Mouse (Mus musculus) urinary bladder, postnatal 4 days (tissue): ENCODE results near the gene Micu1.
"Not testable (repeated sequence)": the region's sequence is repeated elsewhere in the genome, so short reads cannot be mapped to it uniquely, and the experiment has no call there.

ENCODE experiments used
- DNase-seq, 2 experiments: peaks; one replicate each; pipeline ENCODE4 v3.0.0; 2021 to 2022; ENCODE audit warnings: low spot score in 2 of 2

Micu1 gene

GRCm38 (mm10) chr10:59848953-59849352 is 146.7 kb downstream of the Micu1 start:
- DNase-seq, result no peak

GRCm38 (mm10) chr10:59849371-59849770 is 147.1 kb downstream of the Micu1 start:
- no peak for DNase-seq

DNA sequence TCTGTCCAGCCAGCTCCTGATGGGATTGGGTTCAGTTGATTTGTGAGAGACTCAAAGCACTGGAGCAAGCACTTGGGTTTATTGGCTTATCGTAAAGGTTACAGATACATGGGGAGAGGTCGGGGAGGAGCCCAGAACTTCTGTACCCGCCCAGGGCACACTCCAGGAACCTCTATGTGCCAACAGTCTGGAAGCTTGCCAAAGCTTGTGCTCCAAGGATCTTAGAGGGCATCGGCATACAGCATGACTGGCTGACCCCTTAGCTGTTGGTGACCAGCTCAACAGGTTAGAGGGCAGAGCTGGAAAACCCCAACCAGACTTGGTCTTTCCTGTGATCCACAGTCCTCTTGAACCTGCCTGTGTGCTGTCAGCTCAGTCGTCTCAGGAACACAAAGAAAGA is 154.9 kb downstream of the Micu1 start:
- DNase-seq, result no peak

DNA sequence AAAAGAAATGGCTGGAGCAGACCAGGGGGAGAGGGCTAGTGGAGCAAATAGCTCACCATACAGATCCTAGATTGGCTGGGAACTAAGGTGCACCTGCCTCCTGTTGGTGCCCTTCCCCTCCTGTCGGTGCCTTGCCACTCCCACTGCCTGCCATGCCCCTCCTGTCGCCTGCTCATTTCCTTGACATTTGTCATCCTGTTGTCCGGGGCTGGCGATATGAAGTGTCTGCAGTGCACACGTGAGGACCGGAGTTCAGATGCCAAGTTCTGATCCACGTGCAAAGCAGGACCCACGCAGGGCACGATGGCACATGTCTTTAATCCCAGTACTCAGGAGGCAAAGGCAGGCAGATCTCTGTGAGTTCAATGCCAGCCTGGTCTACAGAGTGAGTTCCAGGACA is 158.4 kb downstream of the Micu1 start:
- no peak for DNase-seq

GRCm38 (mm10) chr10:59861201-59861600 is 158.9 kb downstream of the Micu1 start:
- no peak for DNase-seq

DNA sequence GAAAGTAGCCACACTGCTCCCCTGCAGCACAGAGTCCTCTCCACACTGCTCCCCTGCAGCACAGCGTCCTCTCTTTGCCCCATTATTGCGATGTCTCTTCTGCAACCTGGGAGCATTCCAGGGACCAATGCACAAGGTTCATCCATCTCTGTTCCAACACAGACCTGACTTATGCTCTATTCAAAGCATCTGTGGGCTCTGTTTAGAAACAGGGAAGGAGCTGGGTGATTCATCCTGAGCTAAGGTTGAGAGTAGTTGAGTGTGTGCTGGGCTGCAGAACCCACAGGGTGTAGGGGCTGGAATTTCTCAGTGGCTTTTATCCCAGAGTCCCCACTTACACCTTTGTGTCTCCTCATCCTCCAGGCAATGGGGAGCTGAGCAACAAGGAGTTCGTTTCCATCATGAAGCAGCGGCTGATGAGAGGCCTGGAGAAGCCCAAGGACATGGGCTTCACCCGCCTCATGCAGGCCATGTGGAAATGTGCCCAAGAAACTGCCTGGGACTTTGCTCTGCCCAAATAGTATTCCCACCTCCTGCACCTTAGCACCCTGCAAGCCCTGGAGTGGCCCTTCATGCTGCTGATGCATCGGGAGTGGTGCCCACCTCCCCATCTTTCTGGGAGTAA is 160.7 kb downstream of the Micu1 start:
- DNase-seq, result no peak

DNA sequence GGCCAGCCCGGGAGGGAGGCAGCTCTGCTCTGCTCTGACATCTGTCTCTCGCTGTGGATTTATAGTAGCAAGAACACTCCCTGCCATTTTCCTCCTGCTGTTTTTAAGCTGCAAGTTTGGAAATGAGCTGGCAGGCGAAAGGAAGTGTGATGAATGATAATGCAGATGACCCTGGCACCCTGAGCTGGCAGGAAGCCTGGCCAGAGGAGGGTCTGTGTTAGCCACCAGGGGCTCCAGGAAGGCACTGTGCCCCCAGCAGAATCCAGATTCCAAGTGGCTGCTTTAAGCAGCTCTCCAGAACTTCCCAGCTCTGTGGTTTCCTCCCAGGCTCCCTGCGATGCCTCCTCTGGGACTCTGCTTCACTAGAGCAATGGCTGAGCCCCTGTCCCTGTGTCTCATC is 161.3 kb downstream of the Micu1 start:
- DNase-seq, result no peak

- no peak for DNase-seq
Measured at GRCm38 (mm10) chr10:59864232-59864875, 162.1 kb downstream of the Micu1 start.

DNA sequence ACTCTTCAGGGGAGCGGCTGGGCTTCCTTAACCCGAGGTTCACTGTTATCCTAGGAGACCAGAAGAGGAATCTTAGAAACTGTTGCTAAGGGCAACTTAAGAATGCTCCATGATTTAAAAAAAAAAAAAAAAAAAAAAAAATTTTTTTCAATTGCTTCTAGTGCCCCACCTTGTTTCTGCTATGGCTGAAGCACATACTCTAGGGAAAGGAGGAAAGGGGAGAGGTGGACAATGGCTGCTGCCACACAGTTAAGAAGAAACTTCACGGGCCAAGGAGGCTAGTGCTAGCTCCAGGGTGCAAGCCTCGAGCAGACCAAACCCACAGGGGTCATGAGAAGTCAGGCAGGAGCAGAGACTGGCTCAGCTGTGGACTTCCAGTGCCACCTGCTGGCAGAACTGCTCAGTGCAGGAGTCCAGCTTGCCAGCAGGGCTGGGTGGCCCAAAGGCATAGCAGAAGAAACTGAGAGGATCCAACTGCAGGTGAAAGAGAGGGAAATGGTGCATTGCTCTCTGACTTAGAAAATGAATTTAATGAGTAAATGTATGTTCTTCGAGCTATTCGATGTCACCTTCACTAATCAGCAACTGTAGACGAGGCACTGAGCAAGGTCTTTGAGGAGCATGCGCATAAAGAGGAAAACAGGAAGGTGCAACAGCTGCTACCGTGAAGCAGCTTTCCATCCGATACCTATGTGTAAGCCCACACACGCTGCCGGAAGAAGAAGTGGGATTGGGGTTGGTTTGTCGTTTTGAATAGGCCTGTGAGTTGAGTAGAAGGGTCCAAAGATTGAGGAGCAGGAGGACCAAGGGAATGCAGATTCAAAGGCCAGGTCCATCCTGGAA is 162.8 kb downstream of the Micu1 start:
- peak; percentile 76 to 89 for DNase-seq

GRCm38 (mm10) chr10:59868266-59868665 is 166.0 kb downstream of the Micu1 start:
- no peak for DNase-seq

- DNase-seq, result no peak
Measured at GRCm38 (mm10) chr10:59870038-59870437, 167.8 kb downstream of the Micu1 start.

DNA sequence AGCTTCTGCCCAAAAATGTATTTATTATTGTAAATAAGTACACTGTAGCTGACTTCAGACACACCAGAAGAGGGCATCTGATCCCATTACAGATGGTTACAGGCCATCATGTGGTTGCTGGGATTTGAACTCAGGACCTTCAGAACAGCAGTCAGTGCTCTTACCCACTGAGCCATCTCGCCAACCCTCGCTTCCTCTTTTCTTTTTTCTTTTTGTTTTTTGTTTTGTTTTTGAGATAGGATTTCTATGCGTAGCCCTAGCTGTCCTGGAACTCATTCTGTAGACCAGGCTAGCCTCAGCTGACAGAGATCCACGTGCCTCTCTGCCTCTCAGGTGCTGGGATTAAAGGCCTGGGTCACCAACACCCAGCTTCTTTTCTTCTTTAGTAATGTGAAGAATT is 170.4 kb downstream of the Micu1 start:
- not testable (repeated sequence) for DNase-seq

DNA sequence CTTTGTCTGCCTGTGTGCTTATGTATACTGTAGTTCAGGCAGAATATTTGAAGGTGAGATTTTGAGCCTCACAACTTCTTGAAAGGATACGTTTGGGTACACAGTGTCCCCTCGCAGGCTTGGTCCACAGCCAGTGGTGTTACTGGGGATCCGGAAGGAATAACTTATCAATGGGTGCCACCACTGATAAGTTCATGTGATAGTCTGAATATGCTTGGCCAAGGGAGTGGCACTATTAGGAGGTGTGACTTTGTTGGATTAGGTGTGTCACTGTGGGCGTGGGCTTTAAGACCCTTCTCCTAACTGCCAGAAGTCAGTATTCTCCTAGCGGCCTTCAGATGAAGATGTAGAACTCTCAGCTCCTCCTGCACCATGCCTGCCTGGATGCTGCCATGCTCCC is 170.9 kb downstream of the Micu1 start:
- DNase-seq, result no peak

GRCm38 (mm10) chr10:59873613-59874012 is 171.3 kb downstream of the Micu1 start:
- DNase-seq, result no peak

GRCm38 (mm10) chr10:59875396-59875795 is 173.1 kb downstream of the Micu1 start:
- no peak for DNase-seq

DNA sequence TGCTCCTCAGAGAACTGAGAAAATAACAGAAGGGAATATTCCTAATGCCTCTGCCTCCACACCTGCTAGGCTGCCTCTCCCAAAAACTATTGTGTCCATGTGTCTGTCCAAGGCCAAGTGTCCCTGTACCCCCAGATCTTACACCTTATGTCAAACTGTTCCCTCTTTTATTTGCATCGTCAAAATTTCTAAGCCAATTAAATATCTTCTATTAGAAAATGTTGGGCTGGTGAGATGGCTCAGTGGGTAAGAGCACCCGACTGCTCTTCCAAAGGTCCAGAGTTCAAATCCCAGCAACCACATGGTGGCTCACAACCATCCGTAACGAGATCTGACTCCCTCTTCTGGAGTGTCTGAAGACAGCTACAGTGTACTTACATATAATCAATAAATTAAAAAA is 174.4 kb downstream of the Micu1 start:
- not testable (repeated sequence) for DNase-seq

GRCm38 (mm10) chr10:59877421-59878117 is 175.3 kb downstream of the Micu1 start:
- no peak for DNase-seq

GRCm38 (mm10) chr10:59878823-59879222 is 176.5 kb downstream of the Micu1 start:
- DNase-seq, result no peak

DNA sequence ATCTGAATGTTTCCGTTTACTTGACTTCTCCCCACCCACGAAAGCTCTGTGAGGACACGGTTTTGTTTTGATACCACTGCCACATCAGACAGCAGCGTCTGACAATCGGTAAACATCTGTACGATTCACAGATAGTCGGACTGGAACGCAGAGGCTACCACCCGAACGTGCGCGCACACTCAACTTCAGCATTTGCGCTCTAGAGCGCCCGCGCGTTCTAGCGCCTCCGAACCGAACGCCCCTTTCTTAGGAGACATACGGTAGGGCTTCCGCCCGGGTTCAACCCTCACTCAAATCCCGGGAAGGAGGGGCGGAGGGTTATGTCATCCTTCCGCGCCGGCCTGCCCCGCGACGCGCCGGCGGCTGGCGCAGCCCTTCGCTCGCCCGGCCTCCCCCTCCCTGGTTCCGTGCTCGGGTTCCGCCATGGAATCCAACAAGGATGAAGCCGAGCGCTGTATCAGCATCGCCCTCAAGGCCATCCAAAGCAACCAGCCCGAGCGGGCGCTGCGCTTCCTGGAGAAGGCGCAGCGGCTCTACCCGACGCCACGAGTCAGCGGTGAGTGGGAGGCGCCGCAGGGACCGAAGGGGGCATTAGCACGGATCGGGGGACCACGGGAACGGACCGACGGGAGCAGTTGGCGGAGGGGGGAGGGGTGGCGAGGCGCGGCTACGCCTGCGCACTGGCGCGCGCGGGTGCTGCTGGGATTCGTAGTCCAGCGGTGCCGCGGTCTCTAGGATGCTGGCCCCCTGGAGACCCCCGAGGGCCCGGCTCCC is 177.2 kb downstream of the Micu1 start, which contains the start of gene Dnajb12:
TSS of gene Dnajb12 (plus strand) at position 302 of the 774 bp plus-strand sequence.
- peak; percentile 91 for DNase-seq

GRCm38 (mm10) chr10:59880029-59880386 is 177.7 kb downstream of the Micu1 start:
- DNase-seq, result no peak

DNA sequence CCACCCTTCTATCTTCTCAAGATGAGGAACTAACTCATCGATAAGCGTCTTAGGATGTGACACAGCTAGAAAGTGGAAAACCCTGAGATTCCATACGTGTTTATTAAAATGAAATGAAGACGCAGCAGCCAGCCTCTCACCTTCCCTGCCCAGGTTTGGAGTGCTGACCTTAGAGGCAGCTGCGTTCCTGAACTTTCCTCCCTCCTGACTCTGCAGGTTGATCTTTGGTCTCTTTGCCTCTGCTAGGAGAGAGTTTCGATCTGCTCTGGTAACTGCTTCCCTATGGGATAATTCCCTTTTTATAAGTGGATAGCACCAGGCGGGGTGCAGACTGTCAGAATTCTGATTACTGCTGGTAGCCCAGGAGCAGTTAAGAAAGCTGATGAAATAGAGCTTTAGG is 178.6 kb downstream of the Micu1 start:
- no peak for DNase-seq
